Mouse (Mus musculus): ENCODE measurements at regions not wholly inside any gene's neighbourhood (a gene's known extent, or its start where the extent isn't known, plus 50 kb on each side); places are given as distances from the start of the nearest gene placed in this dataset.
A peak's percentile ranks its signal among the peaks of the same experiment; 100 is the strongest.

GRCm38 (mm10) chr10:24487915-24488314 lies 107.3 kb upstream of the Ccn2 start:
- ATAC-seq (ENCODE audit: low FRiP score, low TSS enrichment) (no peak), DNase-seq (ENCODE audit: low spot score) (no peak)
- Histone ChIP-seq H3K27ac (replicated peaks) (no peak overlapping the region), H3K9me3 (ENCODE audit: control insufficient read depth, low read length) (no peaks in the 10 kb centered on the region), H3K27me3 (ENCODE audit: control insufficient read depth, insufficient read depth, low read length) (no peaks in the 10 kb centered on the region), H3K4me3 (ENCODE audit: low read depth, low read length) (no peak overlapping the region), H3K9ac (ENCODE audit: low read length) (no peak overlapping the region), H3K4me1 (replicated peaks; ENCODE audit: control insufficient read depth, insufficient read depth) (no peaks in the 10 kb centered on the region), H3K4me2 (replicated peaks; ENCODE audit: low read depth) (no peak overlapping the region), H3K36me3 (ENCODE audit: control insufficient read depth, insufficient read depth, low read length) (no peaks in the 10 kb centered on the region)
- TF ChIP-seq EP300 (optimal IDR thresholded peaks at IDR 0.05) (no peak), CTCF (IDR thresholded peaks at IDR 0.05; ENCODE audit: low read depth) (no peak)
- 60% methylated on average over 3 of the region's 3 CpGs for WGBS

GRCm38 (mm10) chr10:24490432-24490831 lies 104.8 kb upstream of the Ccn2 start:
- Histone ChIP-seq H3K4me2 (replicated peaks; ENCODE audit: low read depth) (no peak overlapping the region), H3K9ac (ENCODE audit: low read length) (no peak overlapping the region), H3K9me3 (ENCODE audit: control insufficient read depth, low read length) (no peaks in the 10 kb centered on the region), H3K27ac (replicated peaks) (no peak overlapping the region), H3K27me3 (ENCODE audit: control insufficient read depth, insufficient read depth, low read length) (no peaks in the 10 kb centered on the region), H3K4me3 (ENCODE audit: low read depth, low read length) (no peak overlapping the region), H3K36me3 (ENCODE audit: control insufficient read depth, insufficient read depth, low read length) (no peaks in the 10 kb centered on the region), H3K4me1 (replicated peaks; ENCODE audit: control insufficient read depth, insufficient read depth) (no peaks in the 10 kb centered on the region)
- DNase-seq (ENCODE audit: low spot score): no peak
- ATAC-seq (ENCODE audit: low FRiP score, low TSS enrichment): no peak
- WGBS: 72% methylated on average over 2 of the region's 2 CpGs
- TF ChIP-seq EP300 (optimal IDR thresholded peaks at IDR 0.05) (no peak), CTCF (IDR thresholded peaks at IDR 0.05; ENCODE audit: low read depth) (no peak)

- DNase-seq (ENCODE audit: low spot score) (no peak), ATAC-seq (ENCODE audit: low FRiP score, low TSS enrichment) (peak; percentile 54; the same call in 1 of the 2 replicates)
- WGBS: 71% methylated on average over 3 of the region's 3 CpGs
- no peaks in the 10 kb centered on the region for H3K4me1 ChIP-seq (replicated peaks; ENCODE audit: control insufficient read depth, insufficient read depth)
- H3K4me3 ChIP-seq (ENCODE audit: low read depth, low read length): no peak overlapping the region
- TF ChIP-seq CTCF (IDR thresholded peaks at IDR 0.05; ENCODE audit: low read depth) (no peak), EP300 (optimal IDR thresholded peaks at IDR 0.05) (no peak)
- no peaks in the 10 kb centered on the region for H3K36me3 ChIP-seq (ENCODE audit: control insufficient read depth, insufficient read depth, low read length)
- H3K9me3 ChIP-seq (ENCODE audit: control insufficient read depth, low read length): no peaks in the 10 kb centered on the region
- no peak overlapping the region for H3K9ac ChIP-seq (ENCODE audit: low read length)
- H3K4me2 ChIP-seq (replicated peaks; ENCODE audit: low read depth): no peak overlapping the region
- no peaks in the 10 kb centered on the region for H3K27me3 ChIP-seq (ENCODE audit: control insufficient read depth, insufficient read depth, low read length)
- H3K27ac ChIP-seq (replicated peaks): no peak overlapping the region
Measured at GRCm38 (mm10) chr10:24491848-24492247, 103.4 kb upstream of the Ccn2 start.

GRCm38 (mm10) chr10:24493392-24493791 lies 101.8 kb upstream of the Ccn2 start:
- H3K9me3 ChIP-seq (ENCODE audit: control insufficient read depth, low read length): no peaks in the 10 kb centered on the region
- H3K27ac ChIP-seq (replicated peaks): peak overlapping the region; percentile 30; the same call in 1 of the 2 replicates
- 20% methylated on average over 4 of the region's 4 CpGs for WGBS
- H3K9ac ChIP-seq (ENCODE audit: low read length): no peak overlapping the region
- no peaks in the 10 kb centered on the region for H3K27me3 ChIP-seq (ENCODE audit: control insufficient read depth, insufficient read depth, low read length)
- H3K4me3 ChIP-seq (ENCODE audit: low read depth, low read length): no peak overlapping the region
- no peak for TF ChIP-seq EP300 (optimal IDR thresholded peaks at IDR 0.05)
- no peak for TF ChIP-seq CTCF (IDR thresholded peaks at IDR 0.05; ENCODE audit: low read depth)
- H3K4me1 ChIP-seq (replicated peaks; ENCODE audit: control insufficient read depth, insufficient read depth): no peaks in the 10 kb centered on the region
- no peak overlapping the region for H3K4me2 ChIP-seq (replicated peaks; ENCODE audit: low read depth)
- ATAC-seq (ENCODE audit: low FRiP score, low TSS enrichment) (peak; percentile 54; the same call in 1 of the 2 replicates), DNase-seq (ENCODE audit: low spot score) (peak; percentile 48)
- H3K36me3 ChIP-seq (ENCODE audit: control insufficient read depth, insufficient read depth, low read length): no peaks in the 10 kb centered on the region

GRCm38 (mm10) chr10:24493936-24494335 lies 101.3 kb upstream of the Ccn2 start:
- H3K36me3 ChIP-seq (ENCODE audit: control insufficient read depth, insufficient read depth, low read length): no peaks in the 10 kb centered on the region
- no peak overlapping the region for H3K4me3 ChIP-seq (ENCODE audit: low read depth, low read length)
- H3K4me2 ChIP-seq (replicated peaks; ENCODE audit: low read depth): no peak overlapping the region
- H3K27me3 ChIP-seq (ENCODE audit: control insufficient read depth, insufficient read depth, low read length): no peaks in the 10 kb centered on the region
- H3K9me3 ChIP-seq (ENCODE audit: control insufficient read depth, low read length): no peaks in the 10 kb centered on the region
- H3K9ac ChIP-seq (ENCODE audit: low read length): no peak overlapping the region
- peak; percentile 26 for DNase-seq (ENCODE audit: low spot score)
- H3K4me1 ChIP-seq (replicated peaks; ENCODE audit: control insufficient read depth, insufficient read depth): no peaks in the 10 kb centered on the region
- peak; percentile 40; the same call in 1 of the 2 replicates for ATAC-seq (ENCODE audit: low FRiP score, low TSS enrichment)
- no peak overlapping the region for H3K27ac ChIP-seq (replicated peaks)
- 18% methylated on average over 6 of the region's 6 CpGs for WGBS
- TF ChIP-seq CTCF (IDR thresholded peaks at IDR 0.05; ENCODE audit: low read depth): no peak
- no peak for TF ChIP-seq EP300 (optimal IDR thresholded peaks at IDR 0.05)

GRCm38 (mm10) chr10:24519795-24520512 lies 75.3 kb upstream of the Ccn2 start:
- Histone ChIP-seq H3K27me3 (ENCODE audit: control insufficient read depth, insufficient read depth, low read length) (no peaks in the 10 kb centered on the region), H3K9ac (ENCODE audit: low read length) (no peak overlapping the region), H3K27ac (replicated peaks) (no peak overlapping the region), H3K9me3 (ENCODE audit: control insufficient read depth, low read length) (no peaks in the 10 kb centered on the region), H3K4me1 (replicated peaks; ENCODE audit: control insufficient read depth, insufficient read depth) (no peaks in the 10 kb centered on the region), H3K4me3 (ENCODE audit: low read depth, low read length) (no peak overlapping the region), H3K36me3 (ENCODE audit: control insufficient read depth, insufficient read depth, low read length) (no peaks in the 10 kb centered on the region), H3K4me2 (replicated peaks; ENCODE audit: low read depth) (no peak overlapping the region)
- 67% methylated on average over 11 of the region's 11 CpGs for WGBS
- DNase-seq (ENCODE audit: low spot score): no peak
- TF ChIP-seq EP300 (optimal IDR thresholded peaks at IDR 0.05) (no peak), CTCF (IDR thresholded peaks at IDR 0.05; ENCODE audit: low read depth) (no peak)
- ATAC-seq (ENCODE audit: low FRiP score, low TSS enrichment): no peak

Measured in stomach, postnatal 0 days (tissue).